ENCODE assay signal across 21 mouse cellular contexts in genomic region chr11:64019235-64019634, GRCm38 (mm10).
DNase-seq lines count a peak whose midpoint lies in the region; ATAC-seq lines count a peak whose summit lies in the region.
"Had no signal": no experiment of that assay in that cellular context is flagged by ENCODE, and none has a peak within 500 bp of the region (broad histone marks: within the 10 kb centered on the region; RNA-seq: fewer than 3 reads in every experiment).

No protein-coding gene starts in this region.

- intact Hi-C loops in heart, postnatal 14 days (cut with DNase I), result no loop called here

- ATAC-seq in liver, embryonic 15.5 days (ENCODE audit: insufficient read depth), result peak; percentile 22; the same call in 1 of the 2 replicates
- ATAC-seq in midbrain, embryonic 11.5 days (ENCODE audit: low FRiP score), result no peak
- ATAC-seq: CD4-positive, CD25-positive, alpha-beta regulatory T cell, adult 4 months; forebrain, embryonic 14.5 days had no signal

- no peak overlapping the region for H3K4me2 ChIP-seq in liver, embryonic 15.5 days
- no peak overlapping the region for H3K4me2 ChIP-seq in midbrain, embryonic 11.5 days
- H3K4me2 ChIP-seq: embryonic facial prominence, embryonic 15.5 days; heart, embryonic 12.5 days; hindbrain, embryonic 15.5 days had no signal

- no peaks in the 10 kb centered on the region for H3K9me3 ChIP-seq in liver, embryonic 15.5 days (replicated peaks)
- H3K9me3 ChIP-seq in midbrain, embryonic 11.5 days (ENCODE audit: control insufficient read depth, low read length), result no peaks in the 10 kb centered on the region
- H3K9me3 ChIP-seq: embryonic facial prominence, embryonic 15.5 days; forebrain, embryonic 10.5 days; heart, embryonic 12.5 days; hindbrain, embryonic 15.5 days had no signal

- H3K4me3 ChIP-seq in liver, embryonic 15.5 days (replicated peaks), result no peak overlapping the region
- H3K4me3 ChIP-seq in midbrain, embryonic 11.5 days (ENCODE audit: low read depth, low read length), result no peak overlapping the region
- H3K4me3 ChIP-seq: embryonic facial prominence, embryonic 15.5 days; erythroblast, embryonic 14.5 days; forebrain, embryonic 10.5 days; heart, embryonic 12.5 days; hindbrain, embryonic 15.5 days had no signal

- no peaks in the 10 kb centered on the region for H3K36me3 ChIP-seq in liver, embryonic 15.5 days (replicated peaks)
- no peaks in the 10 kb centered on the region for H3K36me3 ChIP-seq in midbrain, embryonic 11.5 days (ENCODE audit: control insufficient read depth, insufficient read depth, low read length)
- H3K36me3 ChIP-seq: embryonic facial prominence, embryonic 15.5 days; forebrain, embryonic 10.5 days; heart, embryonic 12.5 days; hindbrain, embryonic 15.5 days had no signal

- H3K27me3 ChIP-seq in liver, embryonic 15.5 days, result no peaks in the 10 kb centered on the region
- H3K27me3 ChIP-seq in midbrain, embryonic 11.5 days (ENCODE audit: control insufficient read depth, insufficient read depth, low read length), result no peaks in the 10 kb centered on the region
- H3K27me3 ChIP-seq: embryonic facial prominence, embryonic 15.5 days; heart, embryonic 12.5 days; hindbrain, embryonic 15.5 days had no signal

- WGBS in liver, embryonic 15.5 days (ENCODE audit: insufficient replicate concordance), result 34% methylated on average over 8 of the region's 8 CpGs
- WGBS in midbrain, embryonic 11.5 days, result 94% methylated on average over 8 of the region's 8 CpGs

- DNase-seq in heart, adult 11 months, result peak; percentile 70
- no peak for DNase-seq in heart, postnatal 14 days
- peak; percentile 10 for DNase-seq in thymus, postnatal 14 days
- no peak for DNase-seq in thymus, postnatal 36 days
- DNase-seq in gastrocnemius, postnatal 4 days (ENCODE audit: low spot score in 2 of 2), result no peak
- DNase-seq in midbrain, embryonic 11.5 days (ENCODE audit: low spot score, missing footprints), result no peak
- DNase-seq: adrenal gland, adult 8-10 months; adrenal gland, postnatal 36 days; B cell, adult 2 months; cerebellum, adult 2 months; cerebellum, postnatal 10 days; embryo, embryonic 11 days; heart, postnatal 36 days had no signal

- peaks cover 17% of the 10 kb centered on the region for H3K4me1 ChIP-seq in liver, embryonic 15.5 days (replicated peaks)
- peaks cover 27% of the 10 kb centered on the region for H3K4me1 ChIP-seq in midbrain, embryonic 11.5 days (ENCODE audit: control insufficient read depth, insufficient read depth, low read length)

- no peak overlapping the region for H3K27ac ChIP-seq in liver, embryonic 15.5 days (replicated peaks)
- no peak overlapping the region for H3K27ac ChIP-seq in midbrain, embryonic 11.5 days (ENCODE audit: low read depth, low read length)
- H3K27ac ChIP-seq: embryonic facial prominence, embryonic 15.5 days; forebrain, embryonic 10.5 days; hindbrain, embryonic 15.5 days had no signal

- H3K9ac ChIP-seq in liver, embryonic 15.5 days, result no peak overlapping the region
- H3K9ac ChIP-seq in midbrain, embryonic 11.5 days (ENCODE audit: low read length), result no peak overlapping the region
- H3K9ac ChIP-seq: embryonic facial prominence, embryonic 15.5 days; heart, embryonic 12.5 days; hindbrain, embryonic 15.5 days had no signal

Comparison
In these comparisons a context has a peak if more than half of its experiments do, and no peak if none do; other contexts are left out.
1. DNase-seq: peak in heart, adult 11 months (single experiment) and thymus, postnatal 14 days (single experiment); none in heart, postnatal 14 days (0 of 2), thymus, postnatal 36 days (0 of 2), gastrocnemius, postnatal 4 days (0 of 2) and midbrain, embryonic 11.5 days (single experiment).